In genomic region chr14:27017936-27018335, GRCm38 (mm10) we compare ENCODE assay signal across 23 mouse cellular contexts. TPM values are rescaled to one million over a fixed set of nuclear protein-coding genes. Genes with fewer than 3 reads are reported as not detected.
"Had no signal": no experiment of that assay in that cellular context is flagged by ENCODE, and none has a peak within 500 bp of the region (broad histone marks: within the 10 kb centered on the region; RNA-seq: fewer than 3 reads in every experiment).

No protein-coding gene starts in this region.

- H3K4me2 ChIP-seq: neural tube, embryonic 12.5 days; neural tube, embryonic 13.5 days; neural tube, embryonic 15.5 days; stomach, embryonic 15.5 days had no signal

- H3K4me1 ChIP-seq: neural tube, embryonic 12.5 days; neural tube, embryonic 13.5 days; neural tube, embryonic 15.5 days; stomach, embryonic 15.5 days had no signal

- H3K9me3 ChIP-seq: neural tube, embryonic 12.5 days; neural tube, embryonic 13.5 days; neural tube, embryonic 15.5 days; stomach, embryonic 15.5 days had no signal

- H3K27ac ChIP-seq: neural tube, embryonic 12.5 days; neural tube, embryonic 13.5 days; neural tube, embryonic 15.5 days; stomach, embryonic 15.5 days; stomach, postnatal 0 days had no signal

- H3K36me3 ChIP-seq: neural tube, embryonic 12.5 days; neural tube, embryonic 13.5 days; neural tube, embryonic 15.5 days; stomach, embryonic 15.5 days had no signal

- DNase-seq: retina, postnatal 1 day; right cerebral cortex, adult 18-20 months; right cerebral cortex, postnatal 14 days; right cerebral cortex, postnatal 25 days; right cerebral cortex, postnatal 4 days; spleen, adult 18-20 months; thymus, adult 18-20 months; thymus, adult 2 months; thymus, postnatal 14 days; thymus, postnatal 25 days; thymus, postnatal 36 days; thymus, postnatal 4 days had no signal

- H3K27me3 ChIP-seq: neural tube, embryonic 12.5 days; neural tube, embryonic 13.5 days; neural tube, embryonic 15.5 days; stomach, embryonic 15.5 days had no signal

- H3K4me3 ChIP-seq: neural tube, embryonic 12.5 days; neural tube, embryonic 13.5 days; neural tube, embryonic 15.5 days; stomach, embryonic 15.5 days had no signal

- H3K9ac ChIP-seq: neural tube, embryonic 12.5 days; neural tube, embryonic 13.5 days; neural tube, embryonic 15.5 days; stomach, embryonic 15.5 days had no signal

RNA-seq across cellular contexts. Expression of gene Hesx1, which starts 23.7 kb away (rescaled TPM):
- total RNA-seq: neutrophil, adult 5-6 weeks had no signal
- polyA plus RNA-seq: neural tube, embryonic 13.5 days; neural tube, embryonic 14.5 days; small intestine, adult 2 months; spleen, adult 2 months; stomach, embryonic 14.5 days; testis, adult 2 months; thymus, adult 2 months had no signal
